24 mouse cellular contexts compared by ENCODE assay signal in genomic region chr14:100720667-100721066, GRCm38 (mm10).
DNase-seq lines count a peak whose midpoint lies in the region; ATAC-seq and TF ChIP-seq lines count a peak whose summit lies in the region.
"Had no signal": no experiment of that assay in that cellular context is flagged by ENCODE, and none has a peak within 500 bp of the region (broad histone marks: within the 10 kb centered on the region; RNA-seq: fewer than 3 reads in every experiment).

No protein-coding gene starts in this region.

- H3K27me3 ChIP-seq in hindbrain, embryonic 13.5 days = no peaks in the 10 kb centered on the region
- H3K27me3 ChIP-seq in hindbrain, embryonic 14.5 days (ENCODE audit: control insufficient read depth, insufficient read depth, low read length) = no peaks in the 10 kb centered on the region
- no peaks in the 10 kb centered on the region for H3K27me3 ChIP-seq in forebrain, postnatal 0 days (ENCODE audit: insufficient read depth, low read length)
- H3K27me3 ChIP-seq: CH12.LX; heart, embryonic 15.5 days; Patski had no signal

- H3K9ac ChIP-seq in hindbrain, embryonic 13.5 days = no peak overlapping the region
- no peak overlapping the region for H3K9ac ChIP-seq in hindbrain, embryonic 14.5 days
- H3K9ac ChIP-seq in forebrain, postnatal 0 days = no peak overlapping the region
- H3K9ac ChIP-seq: heart, embryonic 15.5 days had no signal

- H3K9me3 ChIP-seq in hindbrain, embryonic 13.5 days = 0 out of 2 replicates have a peak, but pooled peaks cover 3% of the 10 kb centered on the region
- no peaks in the 10 kb centered on the region for H3K9me3 ChIP-seq in hindbrain, embryonic 14.5 days (ENCODE audit: control insufficient read depth, low read length)
- H3K9me3 ChIP-seq in forebrain, postnatal 0 days (ENCODE audit: low read length) = no peaks in the 10 kb centered on the region
- H3K9me3 ChIP-seq: heart, embryonic 15.5 days had no signal

- peak overlapping the region; percentile 44; the same call in 1 of the 2 replicates for H3K27ac ChIP-seq in hindbrain, embryonic 13.5 days
- no peak overlapping the region; the same call in 1 of the 2 replicates for H3K27ac ChIP-seq in hindbrain, embryonic 14.5 days
- H3K27ac ChIP-seq in forebrain, postnatal 0 days (ENCODE audit: low read depth, low read length) = no peak overlapping the region
- H3K27ac ChIP-seq: heart, embryonic 15.5 days; kidney, postnatal 0 days; macrophage had no signal

- H3K4me1 ChIP-seq in hindbrain, embryonic 13.5 days (replicated peaks) = peaks cover 9% of the 10 kb centered on the region
- no peaks in the 10 kb centered on the region; the same call in 1 of the 2 replicates for H3K4me1 ChIP-seq in hindbrain, embryonic 14.5 days (replicated peaks; ENCODE audit: control insufficient read depth, insufficient read depth, low read length)
- H3K4me1 ChIP-seq in forebrain, postnatal 0 days (ENCODE audit: insufficient read depth) = no peaks in the 10 kb centered on the region
- H3K4me1 ChIP-seq: heart, embryonic 15.5 days had no signal

- no peak overlapping the region for H3K4me2 ChIP-seq in hindbrain, embryonic 13.5 days
- H3K4me2 ChIP-seq in hindbrain, embryonic 14.5 days (replicated peaks) = no peak overlapping the region
- H3K4me2 ChIP-seq in forebrain, postnatal 0 days (ENCODE audit: low read depth) = no peak overlapping the region
- H3K4me2 ChIP-seq: heart, embryonic 15.5 days had no signal

- DNase-seq in hindbrain, embryonic 14.5 days (ENCODE audit: low spot score) = no peak
- peak; percentile 11 for DNase-seq in retina, postnatal 1 day
- no peak for DNase-seq in retina, embryonic 14.5 days (ENCODE audit: low spot score)
- peak; percentile 49 for DNase-seq in forebrain, postnatal 0 days
- DNase-seq in right cerebral cortex, postnatal 4 days = no peak
- no peak for DNase-seq in layer of hippocampus, adult 8-10 months (ENCODE audit: low spot score in 2 of 2)
- DNase-seq: adrenal gland, postnatal 36 days; B cell, adult 2 months; cerebellum, adult 11 months; cerebellum, adult 9-11 months; gastrocnemius, postnatal 36 days; heart, postnatal 36 days; kidney, adult 2 months; thymus, adult 18-20 months; thymus, postnatal 4 days had no signal

- TF ChIP-seq CTCF in forebrain, postnatal 0 days (IDR thresholded peaks at IDR 0.05; ENCODE audit: low read depth) = no peak

- ATAC-seq in hindbrain, embryonic 13.5 days (ENCODE audit: low FRiP score) = peak; percentile 52; the same call in 1 of the 2 replicates
- no peak for ATAC-seq in hindbrain, embryonic 14.5 days (ENCODE audit: low FRiP score)
- ATAC-seq in forebrain, postnatal 0 days = peak; percentile 72
- ATAC-seq: inflammation-experienced regulatory T-cells, adult 6 months; lung, postnatal 0 days; Patski had no signal

- H3K36me3 ChIP-seq in hindbrain, embryonic 13.5 days = no peaks in the 10 kb centered on the region
- H3K36me3 ChIP-seq in hindbrain, embryonic 14.5 days (replicated peaks; ENCODE audit: control insufficient read depth, insufficient read depth) = no peaks in the 10 kb centered on the region
- H3K36me3 ChIP-seq in forebrain, postnatal 0 days (ENCODE audit: insufficient read depth) = no peaks in the 10 kb centered on the region
- H3K36me3 ChIP-seq: G1E; heart, embryonic 15.5 days had no signal

- 16% methylated on average over 1 of the region's 1 CpGs for whole genome bisulfite sequencing in hindbrain, embryonic 13.5 days
- 10% methylated on average over 1 of the region's 1 CpGs for WGBS in hindbrain, embryonic 14.5 days
- WGBS in forebrain, postnatal 0 days = 18% methylated on average over 1 of the region's 1 CpGs

- no peak overlapping the region for H3K4me3 ChIP-seq in hindbrain, embryonic 13.5 days
- H3K4me3 ChIP-seq in hindbrain, embryonic 14.5 days (replicated peaks; ENCODE audit: low read length) = no peak overlapping the region
- no peak overlapping the region for H3K4me3 ChIP-seq in forebrain, postnatal 0 days (ENCODE audit: low read depth, low read length)
- H3K4me3 ChIP-seq: heart, embryonic 15.5 days had no signal

Comparison
In these comparisons a context has a peak if more than half of its experiments do, and no peak if none do; other contexts are left out.
1. DNase-seq: peak in retina, postnatal 1 day (single experiment) and forebrain, postnatal 0 days (single experiment); none in hindbrain, embryonic 14.5 days (single experiment), retina, embryonic 14.5 days (single experiment), right cerebral cortex, postnatal 4 days (single experiment) and layer of hippocampus, adult 8-10 months (0 of 2).